Mouse (Mus musculus) erythroblast, embryonic 14.5 days (primary cell): Measurements from ENCODE around the gene Pgr. TPM values are rescaled to one million over a fixed set of nuclear protein-coding genes. Genes with fewer than 3 reads are reported as not detected.

Experiments used
- H3K27me3 ChIP-seq: 2 replicates; pipeline ENCODE4 v1.6.1; 2012; ENCODE audit warnings: inconsistent platforms; ENCODE audit not compliant: control insufficient read depth
- H3K36me3 ChIP-seq: 2 replicates; pipeline ENCODE4 v1.6.1; 2012; ENCODE audit warnings: mild to moderate bottlenecking, inconsistent platforms; ENCODE audit not compliant: control insufficient read depth
- H3K4me1 ChIP-seq: 2 replicates; pipeline ENCODE4 v1.6.1; 2012; ENCODE audit warnings: inconsistent platforms; ENCODE audit not compliant: control insufficient read depth
- H3K4me3 ChIP-seq: replicated peaks from 2 replicates; pipeline ENCODE3; 2012; ENCODE audit warnings: moderate library complexity, mild to moderate bottlenecking, inconsistent platforms
- H3K9me3 ChIP-seq: 2 replicates; pipeline ENCODE4 v1.6.1; 2012; ENCODE audit warnings: low read length, inconsistent platforms, mixed read lengths; ENCODE audit not compliant: control insufficient read depth
- GATA1 ChIP-seq: IDR thresholded peaks from 2 replicates; pipeline ENCODE4 v1.6.1; 2012; ENCODE audit warnings: low read length, inconsistent platforms, mixed read lengths
- TAL1 ChIP-seq: IDR thresholded peaks from 3 replicates; pipeline ENCODE4 v1.6.1; 2012; ENCODE audit warnings: low read length, inconsistent platforms, mixed read lengths
- polyA plus RNA-seq: library from polyadenylated mRNA; stranded (reverse); fragments of >175 nt; gene quantifications from 2 replicates; pipeline ENCODE4 v1.2.3, GENCODE M21; 2012

Pgr gene
- polyA plus RNA-seq, 1 experiment, result not detected

DNA sequence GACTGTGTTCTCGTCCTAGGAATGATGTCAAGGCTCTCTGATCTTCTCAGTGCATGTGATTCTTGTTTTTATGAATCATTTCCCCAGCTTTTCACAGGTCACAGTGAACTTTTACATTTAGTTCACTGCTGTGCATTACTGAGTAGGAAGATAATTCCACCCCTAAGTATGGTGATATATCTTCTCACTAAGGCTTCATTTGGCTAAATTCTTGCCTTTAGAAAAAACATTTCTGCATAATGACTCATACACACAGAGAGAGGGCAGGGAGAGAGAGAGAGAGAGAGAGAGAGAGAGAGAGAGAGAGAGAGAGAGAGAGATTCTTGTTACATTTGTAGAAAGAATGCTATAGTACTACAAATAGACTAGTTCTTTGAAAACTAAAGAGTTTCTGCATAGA, 38.1 kb downstream of the Pgr start:
- Histone ChIP-seq H3K36me3 (no peaks in the 10 kb centered on the region), H3K4me1 (no peaks in the 10 kb centered on the region), H3K9me3 (no peaks in the 10 kb centered on the region), H3K4me3 (no peak overlapping the region), H3K27me3 (no peaks in the 10 kb centered on the region)
- no peak for TF ChIP-seq GATA1
- no peak for TF ChIP-seq TAL1

DNA sequence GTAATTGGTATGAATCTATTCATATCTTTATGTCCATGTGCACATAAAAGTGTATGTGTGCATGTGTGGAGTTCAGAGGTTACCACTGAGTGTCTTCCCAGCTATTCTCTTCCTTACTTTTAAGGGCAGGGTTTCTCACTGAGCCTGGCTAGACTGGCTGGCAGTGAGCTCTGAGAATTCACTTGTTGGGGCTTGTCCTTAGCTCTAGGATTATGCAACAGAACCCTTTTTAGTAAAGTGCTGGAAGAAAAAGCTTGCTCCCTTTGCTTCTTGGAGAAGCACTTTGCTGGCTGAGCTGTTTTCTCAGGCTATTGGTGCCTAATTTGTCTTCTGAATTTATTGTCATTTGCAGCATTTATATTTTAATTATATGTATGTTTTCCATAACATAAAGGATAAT, 53.7 kb downstream of the Pgr start:
- no peak overlapping the region for H3K4me3 ChIP-seq
- H3K36me3 ChIP-seq, result no peaks in the 10 kb centered on the region
- no peaks in the 10 kb centered on the region for H3K9me3 ChIP-seq
- no peak for TF ChIP-seq TAL1
- H3K4me1 ChIP-seq, result no peaks in the 10 kb centered on the region
- H3K27me3 ChIP-seq, result no peaks in the 10 kb centered on the region

DNA sequence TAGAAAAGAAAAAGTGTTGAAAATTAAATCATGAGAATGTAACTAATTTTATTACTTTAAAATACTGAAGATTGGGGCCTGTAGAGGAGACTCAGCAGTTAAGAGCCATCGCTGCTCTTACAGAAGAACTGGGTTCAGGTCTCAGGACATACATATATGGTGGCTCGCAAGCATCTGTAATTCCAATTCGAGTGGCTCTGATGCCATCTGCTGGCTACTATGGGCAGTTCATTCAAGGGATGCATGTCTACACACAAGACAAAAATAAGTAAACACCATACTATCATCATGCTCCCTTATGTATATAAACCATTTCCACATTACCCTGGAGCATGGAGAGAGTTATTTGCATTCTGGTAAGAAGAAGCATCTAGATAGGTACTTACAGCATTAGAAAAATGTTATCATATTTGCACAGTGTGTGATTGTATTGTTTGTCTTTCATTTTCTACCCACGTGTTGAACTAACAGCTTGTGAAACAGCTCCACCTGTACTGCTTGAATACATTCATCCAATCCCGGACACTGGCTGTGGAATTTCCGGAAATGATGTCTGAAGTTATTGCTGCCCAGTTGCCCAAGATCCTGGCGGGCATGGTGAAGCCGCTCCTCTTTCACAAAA, 65.0 kb downstream of the Pgr start:
- Histone ChIP-seq H3K9me3 (no peaks in the 10 kb centered on the region), H3K4me1 (no peaks in the 10 kb centered on the region), H3K4me3 (no peak overlapping the region), H3K27me3 (no peaks in the 10 kb centered on the region), H3K36me3 (no peaks in the 10 kb centered on the region)
- TF ChIP-seq TAL1 (no peak), GATA1 (no peak)

DNA sequence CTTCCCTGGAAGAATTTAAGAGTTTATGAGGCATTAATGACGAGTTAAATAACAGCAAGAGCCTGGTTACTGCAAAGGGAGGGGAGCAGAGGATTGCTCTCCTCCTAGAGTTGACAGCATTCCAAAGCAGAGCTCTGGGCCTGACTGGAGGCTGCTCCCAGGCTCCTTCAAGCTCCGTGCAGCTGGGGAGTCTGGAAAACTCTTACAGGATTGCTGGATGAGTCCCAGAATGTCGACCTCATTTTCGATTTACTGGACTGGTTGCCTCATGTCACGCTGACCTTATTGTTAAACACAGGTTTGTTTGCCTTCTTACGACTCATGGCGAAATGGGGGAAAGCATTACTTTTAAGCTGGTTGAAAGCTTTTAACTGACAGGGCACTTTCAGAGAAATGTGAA, 70.6 kb downstream of the Pgr start:
- Histone ChIP-seq H3K9me3 (no peaks in the 10 kb centered on the region), H3K36me3 (no peaks in the 10 kb centered on the region), H3K4me1 (no peaks in the 10 kb centered on the region), H3K4me3 (no peak overlapping the region), H3K27me3 (no peaks in the 10 kb centered on the region)
- TF ChIP-seq GATA1 (no peak), TAL1 (no peak)

DNA sequence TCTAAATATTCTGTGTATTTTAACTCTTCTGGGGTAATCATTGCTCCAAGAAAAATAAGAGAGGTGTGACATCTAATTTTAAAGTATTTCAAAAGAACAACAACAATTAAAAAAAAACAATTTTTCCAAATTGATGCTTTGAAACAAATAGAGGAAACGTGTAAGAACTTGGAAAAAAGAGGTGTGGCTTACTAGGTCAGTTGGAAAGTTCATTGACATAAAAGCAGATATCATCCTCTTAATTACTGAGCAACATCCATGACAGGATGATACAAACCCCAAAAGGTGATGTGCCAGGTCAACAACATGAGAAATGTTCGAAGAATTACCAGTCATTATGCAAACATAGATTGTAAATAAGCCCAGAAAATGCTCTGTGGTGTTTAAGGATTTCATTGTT, 71.9 kb downstream of the Pgr start, which contains the start of gene Gm16485:
Gene Gm16485, plus strand, starts transcription at position 301 of the 400 bp plus-strand sequence.
- H3K4me1 ChIP-seq, result no peaks in the 10 kb centered on the region
- H3K9me3 ChIP-seq, result no peaks in the 10 kb centered on the region
- no peaks in the 10 kb centered on the region for H3K27me3 ChIP-seq
- no peak for TF ChIP-seq GATA1
- TF ChIP-seq TAL1, result no peak
- H3K36me3 ChIP-seq, result no peaks in the 10 kb centered on the region
- no peak within 1 kb of the TSS for H3K4me3 ChIP-seq

DNA sequence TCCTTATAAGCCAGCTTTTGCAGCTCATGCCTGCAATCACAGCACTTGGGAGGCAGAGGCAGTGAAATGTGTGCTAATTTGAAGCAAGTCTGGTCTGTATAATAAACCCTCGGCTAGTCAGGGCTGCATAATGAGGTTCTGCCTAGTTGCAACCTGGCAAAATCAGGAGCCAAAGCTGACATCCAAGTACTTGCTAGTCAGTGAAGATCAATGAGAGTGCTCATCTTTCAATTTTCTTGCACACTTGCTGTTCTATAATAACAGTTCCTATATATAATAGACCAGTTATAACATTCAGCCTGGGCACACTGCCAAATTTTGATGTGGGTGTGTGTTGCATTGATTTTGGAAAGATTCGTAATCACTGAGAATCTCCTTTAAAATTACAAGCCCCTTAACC, 78.1 kb downstream of the Pgr start:
- H3K4me1 ChIP-seq, result no peaks in the 10 kb centered on the region
- no peaks in the 10 kb centered on the region for H3K36me3 ChIP-seq
- no peaks in the 10 kb centered on the region for H3K27me3 ChIP-seq
- H3K9me3 ChIP-seq, result no peaks in the 10 kb centered on the region
- H3K4me3 ChIP-seq, result no peak overlapping the region
- no peak for TF ChIP-seq GATA1
- no peak for TF ChIP-seq TAL1

DNA sequence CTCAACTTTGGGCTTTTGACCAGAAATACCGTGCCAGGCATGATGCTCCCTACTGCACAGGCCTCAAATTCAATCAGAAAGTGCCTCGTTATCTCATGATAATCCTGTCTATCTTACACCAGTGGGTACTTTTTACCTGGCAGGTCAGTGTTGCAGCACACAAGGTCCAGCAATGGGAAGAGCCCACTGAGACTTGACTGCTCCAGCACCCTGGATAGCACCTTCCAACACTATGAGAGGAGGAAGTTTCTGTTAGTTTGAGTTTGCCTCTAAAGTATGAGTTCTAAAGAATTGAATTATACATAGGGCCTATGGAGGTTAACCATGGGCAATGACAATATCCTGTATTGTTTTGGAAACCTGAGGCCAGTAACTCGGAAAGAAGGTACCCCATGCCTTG, 82.7 kb downstream of the Pgr start:
- Histone ChIP-seq H3K36me3 (no peaks in the 10 kb centered on the region), H3K27me3 (no peaks in the 10 kb centered on the region), H3K9me3 (no peaks in the 10 kb centered on the region), H3K4me1 (no peaks in the 10 kb centered on the region), H3K4me3 (no peak overlapping the region)
- TF ChIP-seq GATA1, result no peak

DNA sequence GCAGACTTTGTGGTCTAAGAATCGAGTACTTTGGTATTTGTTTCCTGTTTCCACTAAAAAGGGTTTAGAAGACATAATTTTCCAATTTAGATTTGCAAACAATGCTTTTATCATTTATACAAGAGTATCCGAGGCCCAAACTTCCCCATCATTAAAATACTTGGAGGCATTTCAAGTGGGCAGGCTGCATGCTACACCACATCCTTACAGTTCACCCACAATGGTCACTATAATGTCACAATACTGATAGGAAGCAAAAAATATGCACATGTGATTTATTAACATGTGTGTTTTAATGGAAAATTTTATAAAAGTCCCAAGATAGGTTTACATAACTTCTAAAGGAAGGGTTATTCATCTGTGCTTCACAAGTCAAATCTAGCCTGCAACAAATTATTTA, 96.9 kb downstream of the Pgr start:
- H3K4me1 ChIP-seq, result no peaks in the 10 kb centered on the region
- H3K36me3 ChIP-seq, result no peaks in the 10 kb centered on the region
- no peak for TF ChIP-seq GATA1
- TF ChIP-seq TAL1, result no peak
- H3K27me3 ChIP-seq, result no peaks in the 10 kb centered on the region
- no peaks in the 10 kb centered on the region for H3K9me3 ChIP-seq
- H3K4me3 ChIP-seq, result no peak overlapping the region

DNA sequence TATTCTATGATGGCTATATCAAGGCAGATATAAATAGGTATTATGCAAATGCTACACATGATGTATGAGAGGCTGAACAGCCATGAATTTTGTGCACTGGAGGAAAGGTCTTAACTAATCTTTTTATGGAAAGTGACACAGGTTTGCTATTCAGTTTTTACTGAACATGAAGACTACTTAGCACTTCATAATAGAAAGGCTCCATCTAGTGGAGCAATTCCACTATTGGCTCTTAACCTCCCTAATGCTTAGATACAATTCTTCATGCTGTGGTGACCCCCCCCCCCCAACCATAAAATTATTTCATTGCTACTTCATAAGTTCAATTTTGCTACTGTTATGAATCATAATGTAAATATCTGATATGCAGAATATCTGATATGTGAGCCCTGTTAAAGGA, 101.5 kb downstream of the Pgr start:
- Histone ChIP-seq H3K27me3 (no peaks in the 10 kb centered on the region), H3K9me3 (no peaks in the 10 kb centered on the region), H3K4me3 (no peak overlapping the region), H3K36me3 (no peaks in the 10 kb centered on the region), H3K4me1 (no peaks in the 10 kb centered on the region)
- TF ChIP-seq GATA1 (no peak), TAL1 (no peak)

DNA sequence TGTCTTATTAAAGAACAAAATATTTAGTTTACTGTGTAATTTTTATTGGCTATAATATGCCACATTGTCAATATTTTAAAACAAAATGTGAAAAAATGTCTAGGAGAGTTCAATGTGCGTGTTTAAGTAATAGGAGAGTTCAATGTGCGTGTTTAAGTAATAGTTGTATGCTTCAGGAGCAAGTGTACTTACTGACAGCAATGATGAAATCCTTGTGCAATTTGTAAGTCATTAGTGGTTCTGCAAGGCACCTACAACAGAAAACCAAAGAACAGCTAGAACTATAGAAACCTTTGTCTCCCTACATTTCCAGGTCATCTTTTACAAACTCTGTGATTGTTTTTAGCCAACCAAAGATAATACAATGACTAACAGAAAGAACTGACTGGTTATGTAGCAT, 115.5 kb downstream of the Pgr start:
- H3K9me3 ChIP-seq, result 0 out of 2 replicates have a peak, but pooled peaks cover 2% of the 10 kb centered on the region
- no peak overlapping the region for H3K4me3 ChIP-seq
- H3K36me3 ChIP-seq, result no peaks in the 10 kb centered on the region
- no peak for TF ChIP-seq TAL1
- no peak for TF ChIP-seq GATA1
- H3K4me1 ChIP-seq, result no peaks in the 10 kb centered on the region
- H3K27me3 ChIP-seq, result no peaks in the 10 kb centered on the region

Other genes starting within 250 kb of the Pgr start
- not detected in 2 replicates for gene Gm16485, start 72.0 kb downstream of the Pgr start, polyA plus RNA-seq